Mouse (Mus musculus): ENCODE measurements around the gene Knstrn.

The Knstrn gene

DNA sequence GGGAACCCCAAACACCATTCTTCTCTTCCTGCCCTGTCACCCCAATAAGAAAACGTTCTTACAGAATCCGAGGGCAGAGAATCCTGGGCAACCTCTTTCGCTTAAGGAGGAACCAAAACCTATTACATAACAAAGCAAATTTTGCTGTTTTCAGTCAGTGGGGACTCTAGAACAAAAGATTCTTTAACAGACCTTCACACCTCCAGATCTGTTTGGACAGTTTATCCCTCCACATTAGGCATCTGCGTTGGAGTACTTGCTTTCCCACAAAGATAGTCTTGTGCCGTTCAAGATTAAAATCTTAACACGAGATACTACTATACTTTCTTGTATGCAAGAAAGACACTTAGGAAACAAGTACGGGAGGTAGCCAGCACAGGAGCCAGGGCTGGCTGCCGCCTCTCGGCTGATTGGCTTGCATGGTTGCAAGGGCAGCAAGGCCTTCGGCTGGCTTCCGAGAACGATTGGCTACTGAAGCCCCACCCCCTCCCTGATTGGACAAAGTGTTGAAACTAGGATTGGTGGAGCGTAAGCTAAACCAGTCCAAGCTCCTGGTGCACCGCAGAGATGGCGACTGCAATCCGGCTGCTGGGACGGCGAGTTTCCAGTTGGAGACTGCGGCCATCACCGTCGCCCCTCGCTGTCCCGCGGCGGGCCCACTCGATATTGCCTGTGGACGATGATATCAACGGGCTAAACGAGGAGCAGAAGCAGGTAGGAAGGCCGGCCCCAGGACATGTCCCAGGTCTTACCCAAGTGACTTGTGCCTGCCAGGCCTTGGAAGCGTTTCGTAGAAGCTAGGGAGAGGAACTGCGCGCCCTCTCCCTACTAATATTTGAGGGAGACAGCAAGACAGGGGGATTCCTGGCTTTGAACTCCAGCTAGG is 47.9 kb downstream of the Knstrn start, which contains the start of gene Ivd:
Gene Ivd (plus strand): TSS at position 501 of the 886 bp plus-strand sequence.
- DNase-seq (ENCODE audit: low spot score), result peak; percentile 92

DNA sequence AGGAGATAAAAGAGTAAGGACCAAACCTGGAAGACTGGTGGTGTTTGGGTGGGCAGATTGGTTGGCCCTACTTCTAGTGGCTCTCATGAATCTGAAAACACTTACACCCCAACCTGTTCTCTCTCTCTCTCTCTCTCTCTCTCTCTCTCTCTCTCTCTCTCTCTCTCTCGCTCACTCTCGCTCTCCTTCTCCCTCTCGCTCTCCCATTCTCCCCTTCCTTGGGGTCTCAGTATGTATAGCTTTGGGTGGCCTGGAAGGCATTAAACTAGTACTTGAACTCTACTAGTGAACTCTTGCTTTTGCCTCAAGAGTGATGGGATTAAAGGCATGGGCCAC is 48.5 kb downstream of the Knstrn start:
- DNase-seq (ENCODE audit: low spot score), result no peak

DNA sequence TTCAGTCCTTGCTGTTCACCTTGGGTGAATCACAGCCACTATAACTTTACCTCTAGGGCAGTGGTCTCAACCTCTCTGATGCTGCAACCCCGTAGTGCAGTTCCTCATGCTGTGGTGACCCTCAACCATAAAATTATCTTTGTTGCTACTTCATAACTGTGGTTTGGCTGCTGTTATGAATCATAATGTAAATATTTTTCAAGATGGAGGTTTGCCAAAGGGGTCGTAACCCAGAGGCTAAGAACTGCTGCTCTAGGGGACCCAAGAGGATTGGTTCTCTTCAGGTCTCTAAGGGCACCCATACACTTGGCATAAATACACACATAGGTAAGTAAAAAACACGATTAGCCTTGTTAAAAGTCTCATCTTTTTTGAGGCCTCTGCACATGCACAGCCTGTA is 56.8 kb downstream of the Knstrn start:
- no peak for DNase-seq (ENCODE audit: low spot score)

DNA sequence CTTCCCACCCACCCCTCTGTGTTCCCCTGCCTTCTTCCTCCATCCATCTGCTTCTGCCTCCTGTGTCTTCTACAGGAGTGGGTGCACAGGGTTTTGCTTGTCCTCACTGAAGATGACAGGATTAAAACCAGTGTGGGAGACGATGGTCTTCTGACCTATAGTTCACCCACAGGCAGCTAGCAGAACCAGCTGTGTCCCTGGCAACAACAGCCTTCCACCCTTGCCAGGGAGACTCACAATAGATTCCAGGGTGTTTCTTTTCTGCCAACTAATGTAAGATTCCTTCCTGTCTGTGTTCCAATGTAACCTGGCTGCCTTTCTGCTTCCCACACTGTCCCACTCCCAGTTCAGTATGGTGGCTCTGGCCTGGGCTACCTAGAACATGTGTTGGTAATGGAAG is 57.2 kb downstream of the Knstrn start:
- no peak for DNase-seq (ENCODE audit: low spot score)

DNA sequence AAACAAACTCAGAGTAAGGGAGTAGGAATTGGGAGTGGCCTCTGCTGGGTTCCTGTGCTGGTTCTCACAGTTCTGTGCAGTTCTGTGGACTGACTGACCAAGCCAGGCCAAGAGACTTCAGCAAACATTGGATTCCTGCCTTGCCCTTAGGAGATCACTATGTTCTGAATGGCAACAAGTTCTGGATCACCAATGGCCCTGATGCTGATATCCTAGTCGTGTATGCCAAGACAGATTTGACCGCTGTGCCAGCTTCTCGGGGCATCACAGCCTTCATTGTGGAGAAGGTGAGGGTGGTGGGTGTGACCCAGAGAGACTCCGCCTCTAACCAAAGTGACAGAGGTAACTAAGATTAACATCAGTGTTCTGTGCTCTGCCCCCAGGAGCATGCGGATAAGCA is 59.2 kb downstream of the Knstrn start:
- no peak for DNase-seq (ENCODE audit: low spot score)

DNA sequence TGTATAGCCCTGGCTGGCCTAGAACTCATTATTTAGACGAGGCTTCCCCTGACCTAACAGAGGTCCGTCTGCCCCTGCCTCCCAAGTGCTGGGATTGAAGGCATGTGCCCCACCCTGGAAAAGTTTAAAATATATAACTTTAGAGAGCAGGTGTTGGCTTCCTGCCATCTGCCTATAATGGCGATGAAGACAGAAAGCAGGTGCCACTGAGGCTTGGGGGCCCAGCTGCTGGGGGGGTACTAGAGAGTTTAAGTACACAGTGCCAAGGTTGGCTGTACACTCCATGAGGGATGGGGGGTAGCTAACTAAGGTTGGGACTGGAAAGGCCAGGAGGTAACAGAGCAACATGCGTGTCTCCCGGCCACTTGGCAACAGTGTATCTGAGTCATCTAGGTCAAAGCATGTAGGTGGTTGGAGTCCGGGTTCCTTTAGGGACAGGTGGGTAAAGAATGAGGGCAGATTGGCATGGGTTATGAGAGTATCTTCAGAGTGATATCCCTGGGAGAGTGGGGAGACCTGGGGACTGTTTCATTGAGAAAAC is 60.2 kb downstream of the Knstrn start:
- no peak for DNase-seq (ENCODE audit: low spot score)

DNA sequence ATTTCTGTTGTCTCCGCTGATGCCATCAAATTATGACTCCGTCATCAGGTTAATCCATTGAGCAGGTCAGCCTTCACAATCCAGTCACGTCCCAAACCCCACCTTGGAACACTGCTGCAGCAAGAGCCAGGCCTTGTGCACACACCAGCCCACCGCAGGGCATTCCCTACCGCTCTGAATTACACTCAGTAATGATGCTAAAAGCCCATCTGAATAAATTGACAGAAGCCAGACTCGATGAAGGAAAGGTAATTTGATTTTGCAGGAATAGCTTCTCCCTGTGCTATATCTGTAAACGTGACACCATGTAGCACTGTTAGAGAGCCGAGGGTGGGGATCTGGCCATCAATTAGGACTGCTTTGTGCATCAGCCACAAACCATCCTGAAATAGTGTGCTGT is 61.5 kb downstream of the Knstrn start:
- DNase-seq (ENCODE audit: low spot score), result no peak

DNA sequence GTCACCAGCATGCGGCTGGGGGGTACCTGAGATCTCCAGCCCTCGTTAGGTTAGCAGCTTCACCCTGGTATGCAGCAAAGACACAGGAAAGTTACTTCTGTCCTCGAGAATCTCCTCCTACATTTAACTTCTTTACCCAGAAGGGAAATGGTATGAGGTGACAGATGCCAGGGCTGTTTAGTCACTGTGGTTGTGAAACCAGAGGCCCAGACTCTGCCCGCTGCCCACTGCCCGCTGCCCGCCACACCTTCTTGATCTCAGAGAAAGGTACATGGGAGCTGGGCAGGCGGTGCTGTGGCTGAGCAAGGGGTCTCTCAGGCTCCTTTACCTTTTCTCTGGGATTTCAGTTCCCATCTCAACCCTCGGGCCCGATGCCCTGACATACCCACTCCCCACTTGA is 62.6 kb downstream of the Knstrn start:
- DNase-seq (ENCODE audit: low spot score), result no peak

DNA sequence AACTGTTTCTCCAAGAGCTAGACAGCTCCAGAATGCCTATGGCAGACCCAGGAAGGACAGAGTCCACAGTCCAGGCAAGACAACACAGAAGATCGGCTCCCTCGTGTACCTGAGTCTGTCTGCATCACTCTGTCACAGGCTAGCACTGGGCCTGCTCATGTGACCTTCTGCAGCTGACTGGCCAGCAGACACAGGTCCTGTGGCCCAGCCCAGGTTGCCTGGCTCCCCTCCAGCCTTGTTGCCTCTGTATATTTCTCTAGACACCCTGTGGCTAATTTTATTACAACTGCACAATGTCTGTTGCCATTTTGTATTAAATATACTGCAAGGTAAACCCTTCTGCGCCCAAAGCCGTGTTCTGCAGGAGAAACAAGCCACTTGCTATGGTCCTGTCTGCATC is 67.2 kb downstream of the Knstrn start:
- DNase-seq (ENCODE audit: low spot score), result no peak

DNA sequence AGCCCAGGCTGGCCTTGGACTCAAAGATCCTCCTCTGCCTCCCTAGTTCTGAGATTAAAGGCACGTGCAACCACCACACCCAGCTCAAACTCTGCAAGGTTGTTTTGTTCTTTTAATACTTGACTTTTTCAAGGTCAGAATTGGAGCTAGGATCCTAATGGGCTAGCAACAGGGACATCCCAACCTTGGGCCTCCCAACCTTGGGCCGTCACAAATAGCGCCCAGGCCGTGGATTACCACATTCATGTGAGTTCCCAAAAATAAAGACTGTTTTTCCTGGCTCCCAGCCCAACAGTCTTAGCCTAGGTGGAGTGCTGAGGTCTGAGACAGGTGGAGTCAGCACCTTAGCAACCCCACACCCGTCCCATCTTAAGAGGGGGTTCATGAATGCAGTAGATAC is 68.2 kb downstream of the Knstrn start:
- DNase-seq (ENCODE audit: low spot score), result no peak

DNA sequence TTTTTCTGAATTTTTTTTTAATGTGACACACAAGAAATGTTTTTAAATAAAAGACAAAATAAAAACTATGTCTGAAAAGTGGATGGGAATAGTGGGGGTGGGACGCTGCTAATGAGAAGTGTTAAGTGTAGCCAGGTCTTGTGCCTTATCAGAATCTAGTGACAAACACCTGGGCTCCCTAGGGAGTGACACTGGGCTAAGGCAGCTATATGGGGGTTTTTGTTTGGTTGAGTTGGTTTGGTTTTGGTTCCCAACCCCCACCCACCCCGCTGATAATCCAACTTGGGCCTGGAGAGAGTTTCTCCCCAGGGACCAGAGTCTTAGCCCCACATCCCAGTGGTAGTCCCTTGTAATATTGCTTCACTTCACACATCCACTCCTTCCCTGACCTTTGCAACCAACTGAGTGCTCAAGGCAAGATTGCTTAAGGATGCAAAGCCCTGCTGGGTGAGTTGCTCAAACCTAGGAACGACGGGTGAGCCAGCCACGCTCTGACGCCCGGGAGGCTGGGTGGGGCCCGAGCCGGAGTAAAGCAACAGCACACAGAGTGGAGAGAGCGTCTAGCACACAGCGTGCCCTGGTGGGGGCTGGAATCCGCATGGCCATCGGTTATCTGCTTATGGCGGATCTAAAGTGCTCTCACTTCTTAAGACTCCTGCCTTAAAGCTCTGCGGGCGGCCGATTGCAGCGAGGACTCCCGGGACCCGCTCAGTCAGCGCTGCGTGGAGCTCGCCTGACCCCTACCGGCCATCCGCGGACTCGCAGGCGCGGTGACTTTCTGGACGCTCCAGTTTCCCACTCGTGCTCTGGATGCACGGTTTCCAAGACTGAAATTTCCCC is 69.3 kb downstream of the Knstrn start:
- peak; percentile 83 for DNase-seq (ENCODE audit: low spot score)

DNA sequence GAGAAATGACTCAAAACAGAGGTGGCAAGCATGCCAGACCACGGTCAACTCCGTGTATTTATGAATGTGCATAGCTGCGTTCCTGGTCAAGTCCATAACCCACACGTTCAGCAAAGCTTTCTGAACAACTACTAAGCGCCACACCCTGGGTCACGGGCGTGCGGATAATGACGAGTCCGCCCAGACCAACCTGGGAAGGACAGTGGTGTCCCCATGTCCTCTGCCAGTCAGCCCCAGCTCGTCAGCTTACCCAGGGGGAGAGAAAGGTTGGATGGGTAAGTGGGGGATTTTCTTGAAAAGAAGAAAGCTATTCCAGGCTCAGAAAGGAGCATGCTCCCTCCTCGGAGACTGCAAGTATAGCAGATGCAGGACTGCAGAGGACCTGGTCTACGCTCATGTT is 73.6 kb downstream of the Knstrn start:
- no peak for DNase-seq (ENCODE audit: low spot score)

DNA sequence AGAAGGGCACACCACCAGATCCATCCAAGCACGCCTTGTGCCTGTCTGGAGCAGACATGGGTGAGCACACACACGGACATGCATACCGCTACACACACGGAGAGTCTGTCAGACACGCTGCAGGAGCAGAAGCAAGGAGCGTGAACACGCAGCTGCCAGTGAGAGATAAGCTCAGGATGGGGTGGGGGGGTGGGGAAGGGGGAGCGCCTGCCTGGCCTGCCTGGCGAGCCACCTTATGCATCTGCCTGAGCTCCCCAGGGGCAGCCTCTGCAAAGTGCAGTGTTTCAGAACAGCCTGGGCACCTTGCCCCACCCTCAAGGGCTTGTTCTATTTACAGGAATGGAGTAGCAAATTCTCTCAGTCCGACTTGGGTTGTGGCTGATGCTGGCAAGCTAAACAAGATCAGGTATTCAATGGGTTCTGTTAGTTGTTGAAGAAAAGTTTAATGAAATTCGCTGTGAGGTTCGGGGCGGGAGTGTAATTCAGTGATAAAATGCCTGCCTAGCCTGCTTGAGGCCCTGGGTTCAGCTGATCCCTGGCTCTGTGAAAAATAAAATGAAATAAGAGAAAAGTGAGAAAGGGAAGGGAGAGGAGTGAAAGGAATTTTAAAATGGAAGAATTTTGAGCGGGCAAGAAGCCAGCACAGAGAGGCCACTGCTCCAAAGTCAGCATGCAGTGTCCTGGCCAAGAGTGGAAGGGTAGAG is 74.2 kb downstream of the Knstrn start:
- DNase-seq (ENCODE audit: low spot score), result no peak

DNA sequence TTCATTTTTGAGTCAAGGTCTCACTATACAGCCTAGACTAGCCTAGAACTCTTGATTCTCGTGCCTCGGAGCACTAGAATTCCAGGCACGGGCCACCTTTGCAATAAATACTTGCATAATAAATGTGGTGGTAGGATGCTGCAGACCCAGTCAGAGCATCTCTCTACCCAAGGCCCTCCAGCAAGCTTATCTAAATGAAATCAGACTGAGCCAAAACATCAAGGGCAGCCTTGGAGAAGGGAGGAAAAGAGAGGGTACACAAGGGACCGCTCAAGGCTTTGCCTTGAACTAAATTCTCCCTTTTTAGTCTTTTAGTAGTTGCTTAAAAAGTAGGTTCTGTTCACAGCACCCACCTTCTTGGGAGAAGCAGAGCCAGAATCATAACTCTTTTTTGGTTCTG is 77.4 kb downstream of the Knstrn start:
- DNase-seq (ENCODE audit: low spot score), result no peak

DNA sequence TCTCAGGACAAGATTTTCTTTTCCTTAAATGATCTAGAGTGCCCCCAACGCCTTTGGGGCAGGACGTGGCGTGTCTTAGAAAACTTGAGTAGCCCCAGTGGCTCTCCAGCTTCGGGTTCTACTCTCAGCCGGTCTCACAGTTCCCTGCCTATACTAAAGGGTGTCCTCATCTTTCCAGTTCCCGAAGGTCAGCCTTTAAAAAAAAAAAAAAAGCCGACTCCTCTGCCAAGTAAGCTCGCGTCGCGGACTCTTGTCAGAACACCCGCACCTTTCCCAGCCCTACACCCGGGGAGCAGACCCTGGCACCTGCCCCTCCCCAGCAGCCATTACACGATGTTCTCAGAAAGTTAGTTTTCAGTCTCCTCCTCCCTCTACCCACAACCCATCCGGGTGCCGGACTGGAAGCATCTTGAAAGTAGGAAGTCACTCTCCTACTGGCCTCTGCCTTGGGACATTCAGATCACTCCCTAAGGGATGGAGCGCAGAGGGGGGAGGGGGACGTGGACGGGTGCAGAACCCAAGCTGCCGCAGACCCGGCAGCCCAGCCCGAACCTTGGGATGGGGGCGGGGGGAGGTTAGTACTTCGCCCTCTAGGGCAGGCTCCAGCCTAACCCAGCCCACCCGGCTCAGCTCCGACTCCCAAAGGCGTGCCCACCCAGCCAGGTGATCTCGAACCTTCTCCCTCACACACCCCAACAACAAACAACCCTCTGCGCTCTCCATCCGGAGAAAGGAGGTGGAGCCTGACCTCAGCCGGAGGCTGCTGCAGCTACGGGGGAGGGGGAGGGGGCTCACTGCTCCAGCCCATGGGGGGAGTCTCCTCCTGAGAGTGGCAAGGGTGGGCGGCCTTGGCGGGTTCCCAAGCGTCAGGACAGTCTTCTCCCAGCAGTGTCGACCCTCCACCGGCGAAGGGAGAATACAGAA is 82.4 kb downstream of the Knstrn start:
- peak; percentile 33 for DNase-seq (ENCODE audit: low spot score)

DNA sequence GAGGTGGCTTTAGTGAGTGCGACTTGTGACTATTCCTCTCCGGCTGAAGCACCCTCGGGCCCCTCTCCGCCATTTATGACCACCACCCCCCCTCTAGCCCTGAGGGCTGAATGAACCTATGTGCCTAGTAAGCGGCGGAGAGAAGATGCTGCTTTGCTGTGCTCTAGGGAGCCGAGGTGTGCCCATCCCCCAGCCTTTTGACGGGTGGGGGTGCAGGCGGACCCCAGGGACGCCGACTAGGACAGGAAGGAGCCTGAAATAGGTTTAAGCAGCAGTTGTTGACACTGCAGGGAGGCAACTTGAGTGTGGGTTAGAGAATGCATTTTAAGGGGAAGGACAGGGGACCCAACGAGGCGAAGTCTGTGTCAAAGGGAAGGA is 83.1 kb downstream of the Knstrn start:
- no peak for DNase-seq (ENCODE audit: low spot score)

DNA sequence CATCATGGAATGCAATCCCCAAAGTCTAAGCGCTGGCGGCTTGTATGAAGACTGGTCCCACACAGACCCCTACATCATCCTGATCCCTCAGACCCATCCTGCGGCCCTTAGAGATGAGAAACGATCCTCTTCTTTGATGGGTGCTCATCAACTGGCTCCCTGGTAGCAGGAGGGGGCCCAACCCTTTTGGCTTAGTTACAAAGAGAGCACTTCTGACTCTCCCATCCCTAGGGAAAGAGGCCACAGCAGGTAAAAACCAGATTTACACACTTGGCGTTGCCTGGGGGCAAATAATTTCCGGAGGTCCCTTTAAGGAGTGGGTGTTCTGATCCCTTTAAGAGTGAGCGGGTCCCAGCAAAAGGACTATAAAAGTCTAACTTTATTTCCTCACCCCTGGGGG is 83.6 kb downstream of the Knstrn start:
- DNase-seq (ENCODE audit: low spot score), result no peak

DNA sequence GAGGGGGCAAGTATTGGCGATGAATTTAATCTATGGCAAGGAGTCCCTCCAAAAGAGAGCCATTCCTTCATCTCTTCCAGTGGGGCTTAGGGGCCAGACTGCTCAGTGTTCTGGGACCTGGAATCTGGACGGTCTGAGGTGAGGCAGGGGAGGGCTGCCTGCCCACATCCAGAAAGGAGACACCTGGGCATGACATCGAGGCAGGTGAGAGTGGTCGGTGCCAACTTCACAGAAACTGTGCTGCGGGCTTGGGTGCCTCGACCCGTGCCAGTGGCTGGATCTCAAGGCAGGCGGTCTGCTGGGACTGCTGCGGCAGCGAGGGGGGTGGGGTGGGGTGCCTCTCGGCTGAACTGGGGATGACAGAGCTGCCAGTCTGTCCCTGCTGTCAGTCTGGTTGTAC is 84.0 kb downstream of the Knstrn start:
- DNase-seq (ENCODE audit: low spot score), result no peak

DNA sequence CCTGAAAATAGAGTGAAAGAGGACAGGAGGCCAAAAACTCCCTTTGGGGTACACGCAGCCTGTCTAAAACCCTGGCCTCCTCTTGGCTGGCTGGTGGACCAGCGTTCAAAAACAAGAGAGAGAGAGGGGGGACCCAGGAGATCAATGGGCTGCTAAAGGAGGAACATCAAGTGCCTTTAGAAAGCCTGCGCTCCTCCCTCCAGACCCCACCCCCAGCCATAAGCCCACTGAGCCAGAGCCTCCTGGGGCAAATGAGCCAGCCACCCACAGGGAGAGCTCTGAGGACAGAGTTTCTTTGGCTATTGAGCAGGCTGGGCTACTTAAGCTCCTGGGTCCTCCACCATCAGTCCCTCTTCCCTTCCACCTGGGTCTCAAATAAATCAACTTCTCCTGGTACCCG is 85.0 kb downstream of the Knstrn start:
- no peak for DNase-seq (ENCODE audit: low spot score)

DNA sequence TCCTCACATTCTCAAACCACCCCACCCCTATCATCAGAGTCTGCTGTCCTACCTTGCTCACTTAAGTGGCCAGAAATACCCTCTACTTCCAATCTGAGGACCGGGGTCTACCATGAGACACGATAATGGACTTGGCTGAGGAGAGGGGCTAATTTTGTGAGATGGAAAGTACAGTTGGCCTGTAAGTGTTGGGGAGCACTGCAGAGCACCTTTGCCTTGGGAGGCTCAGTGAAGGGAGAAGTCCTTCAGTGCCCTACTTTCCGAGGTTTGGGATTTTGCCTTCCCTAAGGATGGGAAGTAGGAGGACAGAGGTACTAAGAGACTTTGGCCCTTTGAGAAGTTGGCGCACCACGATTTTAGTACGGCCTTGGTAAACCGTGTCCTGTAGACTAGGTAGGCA is 85.5 kb downstream of the Knstrn start:
- DNase-seq (ENCODE audit: low spot score), result no peak
